Mouse (Mus musculus) heart, adult 2 months (tissue): ENCODE measurements around the gene Car11.

ENCODE experiments used
- CTCF ChIP-seq: fragments of 200-600 bp; IDR thresholded peaks from 2 replicates; pipeline ENCODE4 v1.8.1; 2022; ENCODE audit warnings: antibody characterized with exemption, mild to moderate bottlenecking, moderate library complexity
- POLR2A ChIP-seq: fragments of 200-500 bp; IDR thresholded peaks from 2 replicates; pipeline ENCODE4 v1.6.1; 2011; ENCODE audit warnings: mild to moderate bottlenecking, low read depth, low read length, control low read depth; ENCODE audit not compliant: insufficient read depth

DNA sequence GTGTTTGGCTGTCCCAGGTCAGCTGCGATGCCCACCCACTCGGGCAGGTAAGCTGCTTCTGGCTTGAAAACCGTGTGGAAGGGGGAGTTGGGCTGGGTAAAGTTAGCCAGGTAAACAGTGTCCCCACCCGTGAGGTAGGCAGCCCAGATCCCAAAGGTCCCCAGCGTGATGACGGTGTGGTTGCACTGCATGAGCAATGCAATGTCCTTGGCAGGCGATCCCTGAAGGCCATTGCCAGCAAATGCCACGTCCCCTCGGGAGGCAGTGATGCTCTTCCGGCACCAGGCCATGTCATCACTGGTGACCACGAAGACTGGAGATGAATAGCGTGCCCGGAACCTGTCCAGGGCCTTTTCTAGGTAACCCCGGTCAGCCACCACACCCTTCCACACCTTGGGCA, 21.1 kb upstream of the Car11 start:
- TF ChIP-seq POLR2A (no peak), CTCF (no peak)
